Mouse (Mus musculus): ENCODE measurements around the gene Tmem178b.

Tmem178b gene

DNA sequence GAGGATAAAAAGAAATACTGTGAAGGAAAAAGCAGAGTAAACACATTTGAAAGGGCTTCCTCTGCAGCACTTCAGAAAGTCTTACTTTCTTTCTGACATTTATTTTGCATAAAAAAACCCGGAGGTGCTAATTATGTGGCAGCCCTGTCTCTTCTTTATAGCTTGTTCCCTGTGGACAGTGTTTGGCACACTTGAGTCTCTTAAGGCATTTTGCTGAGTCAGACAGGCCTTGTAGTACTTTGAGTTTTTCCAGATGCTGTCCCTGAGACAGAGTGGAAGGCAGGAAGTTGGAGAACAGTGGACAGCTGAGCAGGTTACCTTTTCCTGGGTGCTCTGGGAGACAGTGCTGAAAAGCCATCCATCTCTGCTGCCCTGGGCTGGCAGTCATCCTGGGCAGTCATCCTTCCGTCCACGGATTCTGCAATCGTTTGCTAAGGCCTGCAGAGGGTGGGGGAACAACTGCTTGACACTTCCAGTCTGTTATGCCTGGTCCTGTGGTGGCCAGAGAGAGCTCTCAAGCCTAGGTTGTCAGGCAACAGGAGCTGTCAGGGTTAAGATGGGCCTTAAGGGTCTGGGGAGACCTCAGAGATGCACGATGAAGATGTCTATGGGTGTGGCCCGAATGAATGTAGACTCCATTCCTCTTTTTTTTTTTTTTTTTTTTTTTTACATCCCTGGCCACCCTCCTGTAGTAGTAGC, 46.1 kb downstream of the Tmem178b start:
- no peak for DNase-seq

- DNase-seq: no peak
Observed at GRCm38 (mm10) chr6:39926442-39926841, 53.4 kb downstream of the Tmem178b start.

GRCm38 (mm10) chr6:39936590-39936989, 63.5 kb downstream of the Tmem178b start:
- no peak for DNase-seq

- DNase-seq: no peak
Observed at GRCm38 (mm10) chr6:39940920-39941319, 67.8 kb downstream of the Tmem178b start.

DNA sequence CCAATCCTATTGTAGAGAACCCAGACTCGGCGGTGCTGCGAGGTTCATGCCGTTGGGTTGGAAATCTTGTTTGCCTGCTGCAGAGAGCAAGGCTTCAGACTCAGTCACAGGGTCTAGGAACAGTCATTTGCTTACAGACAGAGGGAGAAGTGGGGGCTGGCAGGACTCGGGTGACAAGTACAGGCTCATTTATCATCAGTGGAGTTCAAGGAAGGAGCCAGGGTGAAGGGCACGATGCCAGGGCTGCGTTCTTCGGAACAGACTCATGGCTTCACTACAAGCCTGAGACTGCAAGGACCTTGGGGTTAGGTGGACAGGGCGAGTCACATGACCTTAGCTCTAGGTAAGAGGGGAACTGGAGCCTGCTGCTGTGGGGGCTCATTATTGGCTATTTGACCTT, 71.8 kb downstream of the Tmem178b start:
- DNase-seq: peak; percentile 19 to 33

DNA sequence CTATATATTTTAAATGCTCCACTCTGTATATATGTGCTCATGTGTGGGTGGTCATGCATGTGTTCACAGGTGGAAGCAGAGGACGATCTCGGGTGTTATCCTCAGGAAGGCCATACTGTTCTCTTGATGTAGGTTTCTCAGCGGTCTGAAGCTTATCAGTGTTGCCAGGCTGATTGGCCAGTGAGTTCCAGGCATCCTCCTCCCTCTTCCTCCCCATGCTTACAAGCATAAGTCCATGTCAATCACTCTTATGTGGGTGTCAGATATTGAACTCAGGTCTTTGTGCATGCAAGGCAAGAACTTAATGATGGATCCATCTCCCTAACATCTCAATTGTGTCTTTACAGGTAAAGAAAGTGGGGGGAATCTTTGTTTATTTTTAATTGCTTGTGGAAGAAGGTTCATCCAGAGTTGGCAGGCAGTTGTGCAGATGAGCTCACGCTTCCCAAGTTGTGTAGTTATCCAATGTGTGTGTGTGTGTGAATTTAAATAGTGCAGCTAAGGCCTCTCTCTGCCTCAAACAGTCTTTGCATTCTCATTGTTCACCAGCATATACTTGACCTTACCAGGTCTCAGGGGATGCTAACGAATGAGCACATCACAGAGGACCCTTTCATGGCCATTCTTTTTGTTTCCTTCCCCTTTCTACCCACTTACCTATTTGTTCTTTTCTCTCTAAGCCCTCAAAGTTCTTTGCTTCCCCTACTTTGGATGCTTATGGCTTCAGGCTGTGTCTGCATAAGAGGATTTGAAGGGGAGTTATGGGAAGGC, 72.8 kb downstream of the Tmem178b start:
- DNase-seq: no peak

GRCm38 (mm10) chr6:39946601-39947000, 73.5 kb downstream of the Tmem178b start:
- no peak for DNase-seq

DNA sequence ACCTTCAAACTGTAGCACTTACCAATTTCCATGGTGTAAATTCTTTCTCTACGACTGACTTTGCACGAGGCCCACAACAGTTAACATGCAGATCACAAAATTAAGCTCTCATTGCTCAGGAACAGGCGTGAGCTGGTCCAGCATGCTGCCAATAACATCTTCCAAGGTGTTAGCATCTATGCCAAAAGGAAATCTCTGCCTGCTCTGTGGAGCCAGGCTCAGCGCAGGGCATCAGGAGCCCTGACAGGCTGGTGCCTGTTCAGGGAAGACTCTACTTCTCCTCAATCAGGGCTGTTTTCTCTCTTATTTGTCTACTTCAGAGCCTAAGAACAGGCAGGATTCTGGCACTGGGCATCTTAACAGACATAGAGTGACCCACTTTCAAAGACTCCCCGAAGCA, 80.9 kb downstream of the Tmem178b start:
- DNase-seq: peak; percentile 32 to 34

DNA sequence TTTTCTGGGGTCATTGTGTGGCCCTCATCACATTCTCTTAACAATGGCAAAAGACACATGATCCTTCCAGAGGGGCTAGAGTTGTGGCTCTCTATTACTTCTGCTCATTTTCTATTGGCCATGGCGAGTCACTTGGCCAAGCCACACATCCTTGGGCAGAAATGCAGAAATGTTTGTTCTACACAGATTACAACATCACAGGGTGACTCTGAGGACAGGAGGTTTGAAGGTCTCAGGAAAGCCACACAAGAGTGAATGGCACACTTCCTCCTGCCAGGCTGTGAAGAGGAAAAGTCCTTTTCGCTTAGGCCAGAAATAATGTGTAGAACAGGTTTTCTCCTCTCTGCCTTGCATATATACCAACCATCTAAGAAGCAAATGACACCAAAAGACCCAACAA, 82.1 kb downstream of the Tmem178b start:
- DNase-seq: no peak

DNA sequence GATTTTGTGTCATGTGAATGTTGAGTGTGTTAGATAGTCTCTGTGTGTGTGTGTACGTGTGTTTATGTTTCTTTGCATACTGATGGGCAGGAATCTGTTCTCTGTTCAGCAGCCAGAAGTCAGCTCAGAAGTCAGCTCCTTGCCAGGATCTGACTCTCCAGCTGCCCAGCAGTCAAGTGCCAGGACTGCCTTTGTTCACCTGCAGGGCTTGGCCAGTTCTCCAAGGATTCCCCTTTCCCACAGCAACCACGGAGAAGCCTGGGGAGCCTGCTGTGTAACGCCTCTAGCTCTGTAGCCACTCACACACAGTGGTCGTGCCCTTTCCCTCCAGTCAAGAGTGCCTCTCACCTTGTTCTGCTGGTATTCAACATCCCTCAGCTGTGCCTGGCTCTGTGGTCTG, 91.5 kb downstream of the Tmem178b start:
- peak; percentile 66 to 69 for DNase-seq

GRCm38 (mm10) chr6:39970281-39970680, 97.2 kb downstream of the Tmem178b start:
- DNase-seq: no peak

DNA sequence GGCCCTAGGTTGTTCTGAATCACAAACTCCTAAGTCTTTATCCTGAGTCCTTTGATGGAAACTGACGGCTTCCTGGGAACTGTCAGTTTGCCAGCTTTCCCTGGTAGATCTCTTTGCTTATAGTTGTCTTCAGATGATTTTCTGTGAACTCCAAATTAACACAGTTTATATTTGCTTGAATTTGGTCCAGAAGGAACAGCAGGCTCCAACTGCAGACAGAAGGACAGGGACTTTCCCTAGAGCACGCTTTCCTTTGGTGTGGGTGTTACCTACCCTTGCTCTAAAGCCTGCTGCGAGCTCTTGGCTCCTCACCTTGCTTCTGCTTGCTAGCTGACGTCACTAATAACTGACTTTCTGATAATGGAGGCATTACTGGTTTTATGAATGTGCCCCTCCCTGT, 105.9 kb downstream of the Tmem178b start:
- DNase-seq: peak; percentile 26 to 30

DNA sequence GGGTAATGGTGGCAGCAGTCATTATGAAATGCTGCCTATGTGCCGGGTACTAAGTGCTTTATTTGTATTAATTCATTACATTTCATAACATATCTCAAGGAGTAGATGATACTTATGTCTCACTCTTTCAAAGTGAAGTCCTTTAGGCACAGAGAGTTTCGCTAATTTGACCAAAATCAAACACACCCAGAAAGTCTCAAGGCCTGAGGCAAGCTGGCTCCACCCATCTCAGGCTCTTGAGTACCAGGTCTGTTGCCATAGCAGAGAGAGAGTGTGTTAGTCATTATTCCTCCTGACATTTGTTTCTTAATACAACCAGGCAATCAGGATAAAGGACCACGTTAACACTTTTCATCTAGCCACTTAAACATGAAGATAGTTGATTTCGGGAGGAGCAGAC, 117.7 kb downstream of the Tmem178b start:
- no peak for DNase-seq

- no peak for DNase-seq
Observed at GRCm38 (mm10) chr6:39991922-39992321, 118.9 kb downstream of the Tmem178b start.

- DNase-seq: peak; percentile 68 to 70
Observed at GRCm38 (mm10) chr6:40006006-40006765, 133.1 kb downstream of the Tmem178b start.

GRCm38 (mm10) chr6:40008166-40008907, 135.3 kb downstream of the Tmem178b start:
- no peak for DNase-seq

GRCm38 (mm10) chr6:40009718-40010117, 136.6 kb downstream of the Tmem178b start:
- no peak for DNase-seq

- DNase-seq: no peak
Observed at GRCm38 (mm10) chr6:40011066-40011465, 138.0 kb downstream of the Tmem178b start.

- DNase-seq: no peak
Observed at GRCm38 (mm10) chr6:40011609-40012008, 138.5 kb downstream of the Tmem178b start.

DNA sequence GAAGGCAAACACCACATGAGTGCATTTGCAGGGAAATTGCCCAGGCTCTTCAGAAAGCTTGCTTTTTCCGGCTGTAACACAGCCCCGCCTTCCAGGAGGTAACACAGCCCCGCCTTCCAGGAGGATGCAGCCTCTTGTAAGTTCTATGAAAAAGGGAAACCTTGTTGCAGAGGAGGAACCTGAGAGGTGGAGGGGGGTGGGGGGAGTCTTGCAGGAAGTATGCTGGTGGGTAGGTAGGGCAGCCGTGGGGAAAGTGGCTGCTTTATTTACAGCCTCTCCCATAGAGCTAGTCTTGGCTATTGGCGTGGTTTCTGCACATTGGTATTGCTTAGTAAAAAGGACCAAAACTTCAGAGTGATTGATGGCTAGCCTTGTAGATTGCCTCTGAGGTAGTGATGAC, 140.3 kb downstream of the Tmem178b start:
- no peak for DNase-seq

- no peak for DNase-seq
Observed at GRCm38 (mm10) chr6:40015185-40015584, 142.1 kb downstream of the Tmem178b start.

DNA sequence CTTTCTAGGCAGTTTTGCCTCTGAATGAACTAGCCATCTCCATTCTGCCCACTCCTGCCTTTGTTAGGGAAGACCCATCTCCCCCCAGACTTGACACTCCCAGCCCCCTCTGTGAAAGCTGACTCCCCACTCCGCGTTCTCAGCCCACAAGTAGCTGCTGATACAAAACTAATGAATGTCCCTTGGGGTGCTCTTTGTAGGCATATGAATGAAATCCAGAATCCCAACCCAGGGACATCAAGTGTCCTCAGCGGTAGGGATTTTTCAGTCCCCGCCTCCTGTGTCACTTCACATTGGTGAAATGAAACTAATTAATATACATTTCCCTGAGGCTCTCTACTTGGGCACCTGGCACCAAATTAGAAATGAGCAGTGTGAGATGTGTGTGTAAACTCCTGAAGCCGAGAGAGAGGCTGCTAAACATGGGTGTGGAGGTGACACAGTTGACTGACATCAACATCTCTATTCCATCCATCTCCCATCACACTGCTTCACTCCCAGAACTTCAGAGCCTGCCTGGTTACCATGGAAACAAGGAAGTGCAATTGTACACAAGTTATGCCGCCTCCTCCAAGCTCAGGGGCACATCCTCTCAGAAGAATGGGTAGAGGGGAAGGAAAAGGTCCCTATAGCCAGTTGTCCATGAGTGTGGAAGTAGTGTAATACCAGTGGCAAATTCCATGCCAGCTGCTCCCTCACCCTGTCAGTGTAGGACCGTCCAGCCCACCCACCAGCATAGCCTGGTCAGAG, 142.8 kb downstream of the Tmem178b start:
- DNase-seq: no peak
